Mouse (Mus musculus) hindbrain, embryonic 14.5 days (tissue): ENCODE data around the gene Ndst2. TPM values are rescaled to one million over a fixed set of nuclear protein-coding genes. Genes with fewer than 3 reads are reported as not detected.
"Not testable (repeated sequence)": the region's sequence is repeated elsewhere in the genome, so short reads cannot be mapped to it uniquely, and the experiment has no call there.

Source experiments
- ATAC-seq: fragments of 200-750 bp; cut with Nextera tagmentation; 2 replicates; pipeline ENCODE4 v1.8.0; 2017; ENCODE audit warnings: moderate number of reproducible peaks, mild to moderate bottlenecking, moderate TSS enrichment, moderate library complexity; ENCODE audit not compliant: low FRiP score
- DNase-seq: peaks from one replicate; pipeline ENCODE4 v3.0.0-alpha.2; 2015; ENCODE audit warnings: low spot score
- H3K27ac ChIP-seq: fragments of 300-500 bp; sonication (generic); 2 replicates; pipeline ENCODE4 v1.5.1; 2014; ENCODE audit warnings: mild to moderate bottlenecking, moderate library complexity
- H3K27me3 ChIP-seq: fragments of 300-500 bp; sonication (generic); 2 replicates; pipeline ENCODE4 v1.6.1; 2014; ENCODE audit warnings: mild to moderate bottlenecking, low read length, mixed read lengths; ENCODE audit not compliant: control insufficient read depth, insufficient read depth
- H3K36me3 ChIP-seq: fragments of 300-500 bp; sonication (generic); replicated peaks from 2 replicates; pipeline ENCODE4 v1.6.1; 2014; ENCODE audit not compliant: control insufficient read depth, insufficient read depth
- H3K4me1 ChIP-seq: fragments of 300-500 bp; sonication (generic); replicated peaks from 2 replicates; pipeline ENCODE4 v1.6.1; 2014; ENCODE audit warnings: antibody characterized with exemption, low read length, mixed read lengths; ENCODE audit not compliant: control insufficient read depth, insufficient read depth
- H3K4me2 ChIP-seq: fragments of 300-500 bp; sonication (generic); replicated peaks from 2 replicates; pipeline ENCODE4 v1.6.1; 2014; ENCODE audit warnings: mild to moderate bottlenecking, moderate library complexity
- H3K4me3 ChIP-seq: fragments of 300-500 bp; sonication (generic); replicated peaks from 2 replicates; pipeline ENCODE4 v1.5.1; 2014; ENCODE audit warnings: mild to moderate bottlenecking, low read length
- H3K9ac ChIP-seq: fragments of 300-500 bp; sonication (generic); 2 replicates; pipeline ENCODE4 v1.6.1; 2014
- H3K9me3 ChIP-seq: fragments of 300-500 bp; sonication (generic); 2 replicates; pipeline ENCODE4 v1.6.1; 2016; ENCODE audit warnings: low read length; ENCODE audit not compliant: control insufficient read depth
- WGBS: fragments of 180-500 bp; shearing (Covaris S2); extraction: QIAGEN DNeasy Blood & Tissue Kit; methylation state at CpG from one replicate; pipeline ENCODE4 v1.1.7; 2014; 5-methylcytosine and 5-hydroxymethylcytosine counted together
- polyA plus RNA-seq: library from polyadenylated mRNA; unstranded; fragments of >200 nt; fragmentation: Nextera tagmentation; extraction: Ambion mirVana; gene quantifications from 2 replicates; pipeline ENCODE4 v1.2.1, GENCODE M21; 2014

Ndst2 gene
- polyA plus RNA-seq, 1 experiment from 2014 or later, result 17.7 TPM

GRCm38 (mm10) chr14:20708239-20708638 is 26.1 kb downstream of the Ndst2 start:
- H3K4me3 ChIP-seq, result peak overlapping the region; percentile 90
- no peak for ATAC-seq
- peaks cover 21% of the 10 kb centered on the region for H3K4me1 ChIP-seq
- no peaks in the 10 kb centered on the region for H3K9me3 ChIP-seq
- H3K27ac ChIP-seq, result no peak overlapping the region
- no peaks in the 10 kb centered on the region for H3K27me3 ChIP-seq
- peak overlapping the region; percentile 80 for H3K4me2 ChIP-seq
- 6% methylated on average over 10 of the region's 10 CpGs for WGBS
- no peak for DNase-seq
- peak overlapping the region; percentile 98 for H3K9ac ChIP-seq
- peaks cover 48% of the 10 kb centered on the region for H3K36me3 ChIP-seq

- Histone ChIP-seq H3K4me3 (peak within 1 kb of the TSS; percentile 90), H3K4me1 (peaks cover 21% of the 10 kb centered on the region), H3K27ac (peak within 1 kb of the TSS; percentile 90), H3K4me2 (peak within 1 kb of the TSS; percentile 80), H3K9ac (peak within 1 kb of the TSS; percentile 98), H3K36me3 (peaks cover 41% of the 10 kb centered on the region), H3K27me3 (no peaks in the 10 kb centered on the region), H3K9me3 (no peaks in the 10 kb centered on the region)
- DNase-seq (peak; percentile 90), ATAC-seq (peak; percentile 95)
- under 1% methylated on average over 80 of the region's 80 CpGs for WGBS
Measured at GRCm38 (mm10) chr14:20707201-20708190, 26.9 kb downstream of the Ndst2 start, which contains the start of gene Zswim8. Gene Zswim8, plus strand, starts transcription at chr14:20707552.

- not testable (repeated sequence) for ATAC-seq, DNase-seq, H3K27me3 ChIP-seq, H3K9me3 ChIP-seq
- peak overlapping the region; percentile 91 for H3K9ac ChIP-seq
- WGBS, result 7% methylated on average over 8 of the region's 8 CpGs
- peak overlapping the region; percentile 88 for H3K4me3 ChIP-seq
- H3K27ac ChIP-seq, result peak overlapping the region; percentile 94; the same call in 1 of the 2 replicates
- peak overlapping the region; percentile 64 for H3K4me2 ChIP-seq
- H3K4me1 ChIP-seq, result peaks cover 41% of the 10 kb centered on the region
- H3K36me3 ChIP-seq, result peaks cover 23% of the 10 kb centered on the region
Measured at GRCm38 (mm10) chr14:20703461-20703860, 30.9 kb downstream of the Ndst2 start.

- DNase-seq (peak; percentile 86), ATAC-seq (peak; percentile 69)
- H3K27ac ChIP-seq, result peak within 1 kb of the TSS; percentile 94
- H3K4me2 ChIP-seq, result peak within 1 kb of the TSS; percentile 64
- WGBS, result under 1% methylated on average over 61 of the region's 61 CpGs
- peaks cover 23% of the 10 kb centered on the region for H3K36me3 ChIP-seq
- no peaks in the 10 kb centered on the region for H3K27me3 ChIP-seq
- H3K4me1 ChIP-seq, result peaks cover 46% of the 10 kb centered on the region
- peak within 1 kb of the TSS; percentile 88 for H3K4me3 ChIP-seq
- no peaks in the 10 kb centered on the region for H3K9me3 ChIP-seq
- H3K9ac ChIP-seq, result peak within 1 kb of the TSS; percentile 91
Measured at GRCm38 (mm10) chr14:20702741-20703381, 31.5 kb downstream of the Ndst2 start, which contains the start of gene Chchd1. Gene Chchd1, plus strand, starts transcription at chr14:20703006.

- H3K9me3 ChIP-seq, result no peaks in the 10 kb centered on the region
- peaks cover 23% of the 10 kb centered on the region for H3K36me3 ChIP-seq
- H3K27me3 ChIP-seq, result no peaks in the 10 kb centered on the region
- H3K4me2 ChIP-seq, result peak overlapping the region; percentile 64
- peak overlapping the region; percentile 91 for H3K9ac ChIP-seq
- WGBS, result 17% methylated on average over 15 of the region's 15 CpGs
- H3K4me3 ChIP-seq, result peak overlapping the region; percentile 88
- peak overlapping the region; percentile 94 for H3K27ac ChIP-seq
- peaks cover 50% of the 10 kb centered on the region for H3K4me1 ChIP-seq
- peak; percentile 12; the same call in 1 of the 2 replicates for ATAC-seq
- DNase-seq, result no peak
Measured at GRCm38 (mm10) chr14:20702096-20702740, 32.1 kb downstream of the Ndst2 start.

- peak overlapping the region; percentile 91 for H3K9ac ChIP-seq
- WGBS, result 85% methylated on average over 8 of the region's 8 CpGs
- no peaks in the 10 kb centered on the region for H3K9me3 ChIP-seq
- ATAC-seq, result no peak
- H3K36me3 ChIP-seq, result peaks cover 23% of the 10 kb centered on the region
- peaks cover 52% of the 10 kb centered on the region for H3K4me1 ChIP-seq
- no peak for DNase-seq
- H3K4me3 ChIP-seq, result peak overlapping the region; percentile 88
- no peaks in the 10 kb centered on the region for H3K27me3 ChIP-seq
- peak overlapping the region; percentile 64 for H3K4me2 ChIP-seq
- H3K27ac ChIP-seq, result no peak overlapping the region
Measured at GRCm38 (mm10) chr14:20701554-20701953, 32.8 kb downstream of the Ndst2 start.

- Histone ChIP-seq H3K9me3 (no peaks in the 10 kb centered on the region), H3K4me2 (no peak overlapping the region), H3K36me3 (peaks cover 21% of the 10 kb centered on the region), H3K27me3 (no peaks in the 10 kb centered on the region), H3K9ac (no peak overlapping the region), H3K4me3 (no peak overlapping the region), H3K4me1 (peaks cover 59% of the 10 kb centered on the region), H3K27ac (no peak overlapping the region)
- no peak for DNase-seq
- WGBS, result 89% methylated on average over 3 of the region's 3 CpGs
- ATAC-seq, result no peak
Measured at GRCm38 (mm10) chr14:20700362-20700761, 34.0 kb downstream of the Ndst2 start.

GRCm38 (mm10) chr14:20698515-20698914 is 35.8 kb downstream of the Ndst2 start:
- ATAC-seq (no peak), DNase-seq (no peak)
- Histone ChIP-seq H3K4me3 (no peak overlapping the region), H3K4me2 (peak overlapping the region; percentile 79), H3K27ac (no peak overlapping the region), H3K27me3 (no peaks in the 10 kb centered on the region), H3K9ac (peak overlapping the region; percentile 94; the same call in 1 of the 2 replicates), H3K4me1 (peaks cover 62% of the 10 kb centered on the region), H3K36me3 (peaks cover 13% of the 10 kb centered on the region), H3K9me3 (no peaks in the 10 kb centered on the region)
- WGBS, result 90% methylated on average over 2 of the region's 2 CpGs
